Mouse (Mus musculus) G1E (cell line): ENCODE measurements around the gene Ank3. TPM values are rescaled to one million over a fixed set of nuclear protein-coding genes. Genes with fewer than 3 reads are reported as not detected.

ENCODE experiments used
- ATAC-seq: 2 replicates; pipeline ENCODE4 v1.8.0; 2016; ENCODE audit warnings: mild to moderate bottlenecking; ENCODE audit not compliant: insufficient number of reproducible peaks, poor library complexity, low FRiP score, severe bottlenecking; ENCODE audit errors: extremely low read depth
- DNase-seq: peaks from one replicate; pipeline ENCODE4 v3.0.0; 2012; ENCODE audit warnings: low spot score
- H3K27me3 ChIP-seq: 2 replicates; pipeline ENCODE4 v1.6.1; 2012; ENCODE audit warnings: mild to moderate bottlenecking, low read length, inconsistent platforms; ENCODE audit not compliant: insufficient read depth
- H3K36me3 ChIP-seq: replicated peaks from 2 replicates; pipeline ENCODE3; 2012; ENCODE audit warnings: mild to moderate bottlenecking, inconsistent platforms
- H3K4me1 ChIP-seq: 2 replicates; pipeline ENCODE4 v1.6.1; 2012; ENCODE audit warnings: low read depth, low read length, inconsistent platforms, mixed read lengths; ENCODE audit not compliant: insufficient read depth
- H3K4me3 ChIP-seq: 2 replicates; pipeline ENCODE4 v1.5.1; 2012; ENCODE audit warnings: low read depth, mild to moderate bottlenecking, inconsistent platforms, low read length, moderate library complexity, mixed read lengths
- H3K9me3 ChIP-seq: replicated peaks from 2 replicates; pipeline ENCODE4 v1.6.1; 2012; ENCODE audit warnings: inconsistent platforms
- CTCF ChIP-seq: IDR thresholded peaks from 2 replicates; pipeline ENCODE4 v1.5.1; 2012; ENCODE audit warnings: low read depth, low read length, inconsistent platforms, mixed read lengths
- GATA1 ChIP-seq: IDR thresholded peaks from 2 replicates; pipeline ENCODE4 v1.6.1; 2012; ENCODE audit warnings: borderline replicate concordance, low read length, inconsistent platforms, mixed read lengths
- GATA2 ChIP-seq: IDR thresholded peaks from 2 replicates; pipeline ENCODE4 v1.6.1; 2012; ENCODE audit warnings: low read depth, low read length, inconsistent platforms, borderline replicate concordance
- POLR2AphosphoS5 ChIP-seq: IDR thresholded peaks from 2 replicates; pipeline ENCODE4 v1.6.1; 2012; ENCODE audit warnings: low read depth, low read length, inconsistent platforms; ENCODE audit not compliant: insufficient replicate concordance
- TAL1 ChIP-seq: conservative IDR thresholded peaks from 2 replicates; pipeline ENCODE4 v1.6.1; 2012; ENCODE audit warnings: low read depth, low read length, inconsistent platforms, mixed read lengths
- polyA plus RNA-seq: library from polyadenylated mRNA; stranded (reverse); fragments of >175 nt; gene quantifications from 2 replicates; pipeline ENCODE4 v1.2.3, GENCODE M21; 2012
- total RNA-seq, 2 experiments: library from RNA; stranded (forward) in 1 of 2; stranded (reverse) in 1 of 2; fragments of 200-1000 nt in 1 of 2; fragments of >200 nt in 1 of 2; fragmentation: Nextera tagmentation in 1 of 2; gene quantifications; 2 replicates each; pipeline ENCODE4 v1.2.3; 2014 to 2017

Ank3 gene
- total and polyA plus RNA-seq, 3 experiments = 0.98 TPM; not detected in 2

- Histone ChIP-seq H3K4me3 (no peak overlapping the region), H3K27me3 (no peaks in the 10 kb centered on the region), H3K36me3 (no peaks in the 10 kb centered on the region), H3K9me3 (peaks cover 73% of the 10 kb centered on the region), H3K4me1 (no peaks in the 10 kb centered on the region)
- no peak for DNase-seq
- TF ChIP-seq GATA2 (no peak), TAL1 (no peak), POLR2AphosphoS5 (no peak), CTCF (no peak), GATA1 (no peak)
- ATAC-seq = no peak
Observed at GRCm38 (mm10) chr10:69645311-69645802, 246.8 kb downstream of the Ank3 start.

- peaks cover 73% of the 10 kb centered on the region for H3K9me3 ChIP-seq
- H3K36me3 ChIP-seq = no peaks in the 10 kb centered on the region
- H3K27me3 ChIP-seq = no peaks in the 10 kb centered on the region
- no peaks in the 10 kb centered on the region for H3K4me1 ChIP-seq
- no peak for ATAC-seq
- H3K4me3 ChIP-seq = no peak overlapping the region
- DNase-seq = no peak
- TF ChIP-seq TAL1 = no peak
- TF ChIP-seq GATA2 = no peak
- TF ChIP-seq POLR2AphosphoS5 = no peak
- no peak for TF ChIP-seq GATA1
- TF ChIP-seq CTCF = no peak
Observed at GRCm38 (mm10) chr10:69645929-69646328, 247.4 kb downstream of the Ank3 start.

GRCm38 (mm10) chr10:69650074-69650473 lies 251.5 kb downstream of the Ank3 start:
- ATAC-seq (no peak), DNase-seq (no peak)

GRCm38 (mm10) chr10:69652660-69653059 lies 254.1 kb downstream of the Ank3 start:
- DNase-seq = no peak
- Histone ChIP-seq H3K4me1 (no peaks in the 10 kb centered on the region), H3K4me3 (no peak overlapping the region), H3K9me3 (peaks cover 60% of the 10 kb centered on the region), H3K27me3 (no peaks in the 10 kb centered on the region), H3K36me3 (no peaks in the 10 kb centered on the region)
- ATAC-seq = no peak
- no peak for TF ChIP-seq GATA2
- no peak for TF ChIP-seq POLR2AphosphoS5
- TF ChIP-seq GATA1 = no peak

More at GRCm38 (mm10) chr10:69650074-69650473, 251.5 kb downstream of the Ank3 start:
- TF ChIP-seq TAL1 (no peak), GATA1 (no peak), POLR2AphosphoS5 (no peak), CTCF (no peak), GATA2 (no peak)
- Histone ChIP-seq H3K27me3 (no peaks in the 10 kb centered on the region), H3K4me3 (no peak overlapping the region), H3K9me3 (peaks cover 67% of the 10 kb centered on the region), H3K36me3 (no peaks in the 10 kb centered on the region), H3K4me1 (no peaks in the 10 kb centered on the region)

DNA sequence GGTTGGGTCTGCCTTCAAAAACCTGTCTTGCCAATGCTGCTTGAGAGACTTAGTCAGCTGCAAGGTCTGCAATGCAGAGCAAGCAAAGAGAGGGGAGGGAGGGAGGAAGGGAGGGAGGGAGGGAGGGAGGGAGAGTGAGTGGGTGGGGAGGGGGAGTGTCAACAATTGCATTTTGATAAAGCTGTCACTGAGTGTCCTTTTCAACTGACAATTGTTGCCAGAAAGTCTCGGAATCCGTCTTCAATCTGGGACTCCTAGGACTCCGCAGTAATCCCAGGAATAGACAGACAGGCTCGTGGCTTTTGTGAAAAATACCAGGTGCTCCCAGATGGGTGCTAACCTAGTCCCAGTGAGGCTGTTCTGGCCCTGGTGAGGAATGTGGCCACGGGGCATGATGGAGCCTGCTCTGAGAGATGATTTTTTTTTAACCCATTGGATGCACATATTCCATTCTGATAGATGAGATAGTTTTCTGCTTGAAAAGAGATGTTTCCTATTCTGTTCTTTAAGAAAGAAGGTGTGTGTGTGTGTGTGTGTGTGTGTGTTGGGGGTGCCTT lies 254.6 kb downstream of the Ank3 start:
- Histone ChIP-seq H3K36me3 (no peaks in the 10 kb centered on the region), H3K4me3 (no peak overlapping the region), H3K9me3 (peaks cover 60% of the 10 kb centered on the region), H3K27me3 (no peaks in the 10 kb centered on the region), H3K4me1 (no peaks in the 10 kb centered on the region)
- ATAC-seq (no peak), DNase-seq (no peak)
- TF ChIP-seq POLR2AphosphoS5 (no peak), TAL1 (no peak), CTCF (no peak), GATA1 (no peak), GATA2 (no peak)

- TF ChIP-seq CTCF (no peak), POLR2AphosphoS5 (no peak), GATA1 (no peak), GATA2 (no peak), TAL1 (no peak)
- no peak for DNase-seq
- ATAC-seq = no peak
- Histone ChIP-seq H3K4me1 (no peaks in the 10 kb centered on the region), H3K27me3 (no peaks in the 10 kb centered on the region), H3K9me3 (peaks cover 62% of the 10 kb centered on the region), H3K36me3 (no peaks in the 10 kb centered on the region), H3K4me3 (no peak overlapping the region)
Observed at GRCm38 (mm10) chr10:69654176-69654575, 255.6 kb downstream of the Ank3 start.
